Mouse (Mus musculus) hindbrain, postnatal 0 days (tissue): Measurements from ENCODE around the gene Git2. TPM values are rescaled to one million over a fixed set of nuclear protein-coding genes. Genes with fewer than 3 reads are reported as not detected.

Experiments
- ATAC-seq: fragments of 200-750 bp; cut with Nextera tagmentation; 2 replicates; pipeline ENCODE4 v1.8.0; 2017; ENCODE audit warnings: mild to moderate bottlenecking, moderate TSS enrichment, moderate library complexity
- DNase-seq: peaks from one replicate; pipeline ENCODE4 v3.0.0-alpha.2; 2015; ENCODE audit warnings: low spot score
- H3K27ac ChIP-seq: fragments of 300-500 bp; sonication (generic); 2 replicates; pipeline ENCODE4 v1.5.1; 2014; ENCODE audit warnings: mild to moderate bottlenecking
- H3K27me3 ChIP-seq: fragments of 300-500 bp; sonication (generic); 2 replicates; pipeline ENCODE4 v1.6.1; 2014; ENCODE audit warnings: low read length, mixed read lengths; ENCODE audit not compliant: insufficient read depth
- H3K36me3 ChIP-seq: fragments of 300-500 bp; sonication (generic); 2 replicates; pipeline ENCODE4 v1.6.1; 2014; ENCODE audit warnings: low read length, mixed read lengths; ENCODE audit not compliant: insufficient read depth
- H3K4me1 ChIP-seq: fragments of 300-500 bp; sonication (generic); 2 replicates; pipeline ENCODE4 v1.6.1; 2014; ENCODE audit warnings: antibody characterized with exemption, low read length, mixed read lengths; ENCODE audit not compliant: insufficient read depth
- H3K4me2 ChIP-seq: fragments of 300-500 bp; sonication (generic); 2 replicates; pipeline ENCODE4 v1.6.1; 2014; ENCODE audit warnings: low read depth, mild to moderate bottlenecking, low read length, moderate library complexity, mixed read lengths
- H3K4me3 ChIP-seq: fragments of 300-500 bp; sonication (generic); 2 replicates; pipeline ENCODE4 v1.5.1; 2014; ENCODE audit warnings: low read length
- H3K9ac ChIP-seq: fragments of 300-500 bp; sonication (generic); replicated peaks from 2 replicates; pipeline ENCODE4 v1.6.1; 2014; ENCODE audit warnings: mild to moderate bottlenecking, low read length, moderate library complexity, mixed read lengths
- H3K9me3 ChIP-seq: fragments of 300-500 bp; sonication (generic); 2 replicates; pipeline ENCODE4 v1.6.1; 2016; ENCODE audit warnings: low read length, mixed read lengths
- CTCF ChIP-seq: IDR thresholded peaks from 2 replicates; pipeline ENCODE4 v1.5.1; 2016; ENCODE audit warnings: antibody characterized with exemption, control low read depth, low read depth
- WGBS: fragments of 180-500 bp; shearing (Covaris S2); extraction: QIAGEN DNeasy Blood & Tissue Kit; methylation state at CpG from one replicate; pipeline ENCODE4 v1.1.7; 2014; 5-methylcytosine and 5-hydroxymethylcytosine counted together
- polyA plus RNA-seq: library from polyadenylated mRNA; unstranded; fragments of >200 nt; fragmentation: Nextera tagmentation; extraction: Ambion mirVana; gene quantifications from 2 replicates; pipeline ENCODE4 v1.2.1, GENCODE M21; 2015
- total RNA-seq: library from RNA; depleted of rRNA; stranded (reverse); fragments of >200 nt; gene quantifications from 2 replicates; pipeline ENCODE4 v1.2.3, GENCODE M21; 2014

Gene Git2
- total and polyA plus RNA-seq, 2 experiments from 2014 or later = 34.4 to 43.5 TPM

- no peak overlapping the region for H3K9ac ChIP-seq
- H3K4me3 ChIP-seq = no peak overlapping the region
- no peak for TF ChIP-seq CTCF
- no peaks in the 10 kb centered on the region for H3K4me1 ChIP-seq
- WGBS = 66% methylated on average over 13 of the region's 13 CpGs
- no peaks in the 10 kb centered on the region for H3K9me3 ChIP-seq
- no peaks in the 10 kb centered on the region for H3K27me3 ChIP-seq
- H3K4me2 ChIP-seq = no peak overlapping the region
- ATAC-seq (no peak), DNase-seq (peak; percentile 16)
- H3K27ac ChIP-seq = peak overlapping the region; percentile 17; the same call in 1 of the 2 replicates
- H3K36me3 ChIP-seq = peaks cover 40% of the 10 kb centered on the region
Measured at GRCm38 (mm10) chr5:114718483-114718882, 56.8 kb downstream of the Git2 start.

- peak overlapping the region; percentile 17; the same call in 1 of the 2 replicates for H3K27ac ChIP-seq
- H3K9me3 ChIP-seq = no peaks in the 10 kb centered on the region
- H3K4me1 ChIP-seq = no peaks in the 10 kb centered on the region
- H3K9ac ChIP-seq = no peak overlapping the region
- no peak overlapping the region for H3K4me3 ChIP-seq
- H3K4me2 ChIP-seq = no peak overlapping the region
- DNase-seq (no peak), ATAC-seq (no peak)
- H3K36me3 ChIP-seq = peaks cover 45% of the 10 kb centered on the region
- no peak for TF ChIP-seq CTCF
- no peaks in the 10 kb centered on the region for H3K27me3 ChIP-seq
- 86% methylated on average over 8 of the region's 8 CpGs for WGBS
Measured at GRCm38 (mm10) chr5:114717937-114718336, 57.4 kb downstream of the Git2 start.

DNA sequence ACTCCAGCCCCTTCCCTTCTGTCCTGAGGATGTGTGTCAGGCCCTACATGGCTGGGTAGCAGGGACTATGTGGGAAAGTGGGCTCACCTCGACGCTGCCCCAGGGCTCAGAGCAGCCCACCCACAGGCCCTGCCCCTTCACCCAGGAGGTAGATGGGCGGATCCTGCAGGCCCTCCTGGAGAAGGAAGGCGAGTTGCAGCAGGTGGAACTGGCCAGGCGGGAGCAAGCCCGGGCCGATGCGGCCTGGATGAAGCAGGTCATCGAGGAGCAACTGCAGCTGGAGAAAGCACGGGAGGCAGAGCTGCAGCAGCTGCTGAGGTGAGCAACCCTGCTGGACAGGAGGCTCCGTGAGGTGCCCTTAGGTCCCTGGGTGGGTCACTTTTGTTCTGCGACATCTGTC is 58.0 kb downstream of the Git2 start:
- H3K27me3 ChIP-seq = no peaks in the 10 kb centered on the region
- no peak for TF ChIP-seq CTCF
- H3K36me3 ChIP-seq = peaks cover 47% of the 10 kb centered on the region
- no peak for ATAC-seq
- DNase-seq = no peak
- no peak overlapping the region for H3K9ac ChIP-seq
- H3K9me3 ChIP-seq = no peaks in the 10 kb centered on the region
- H3K4me1 ChIP-seq = no peaks in the 10 kb centered on the region
- H3K4me3 ChIP-seq = no peak overlapping the region
- WGBS = 89% methylated on average over 12 of the region's 12 CpGs
- H3K27ac ChIP-seq = no peak overlapping the region
- no peak overlapping the region for H3K4me2 ChIP-seq

DNA sequence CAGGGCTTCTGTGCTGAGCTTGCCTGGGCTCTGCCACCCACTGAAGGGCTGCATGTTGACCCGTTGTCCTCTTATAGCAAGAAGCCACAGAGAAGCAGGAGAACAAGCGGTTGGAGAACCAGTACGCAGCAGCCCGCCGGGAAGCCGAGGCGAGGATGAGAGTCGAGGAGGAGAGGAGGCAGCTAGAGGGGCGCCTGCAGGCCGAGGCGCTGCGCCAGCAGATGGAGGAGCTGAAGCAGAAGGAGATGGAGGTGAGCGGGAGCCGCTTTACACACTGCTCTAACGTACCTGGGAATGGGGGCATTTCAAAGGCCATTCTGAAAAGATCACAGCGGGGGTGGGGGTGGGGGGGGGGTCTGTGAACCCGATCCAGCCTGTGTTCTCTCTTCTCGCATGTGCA is 60.8 kb downstream of the Git2 start:
- no peak for TF ChIP-seq CTCF
- WGBS = 87% methylated on average over 18 of the region's 18 CpGs
- H3K36me3 ChIP-seq = peaks cover 44% of the 10 kb centered on the region
- no peaks in the 10 kb centered on the region for H3K9me3 ChIP-seq
- H3K27ac ChIP-seq = no peak overlapping the region
- no peak for ATAC-seq
- H3K27me3 ChIP-seq = no peaks in the 10 kb centered on the region
- no peak overlapping the region for H3K4me2 ChIP-seq
- no peak for DNase-seq
- no peaks in the 10 kb centered on the region for H3K4me1 ChIP-seq
- no peak overlapping the region for H3K9ac ChIP-seq
- no peak overlapping the region for H3K4me3 ChIP-seq

- H3K4me2 ChIP-seq = no peak overlapping the region
- H3K9me3 ChIP-seq = no peaks in the 10 kb centered on the region
- DNase-seq (no peak), ATAC-seq (no peak)
- no peak for TF ChIP-seq CTCF
- H3K27ac ChIP-seq = no peak overlapping the region
- WGBS = 90% methylated on average over 21 of the region's 21 CpGs
- H3K27me3 ChIP-seq = no peaks in the 10 kb centered on the region
- H3K9ac ChIP-seq = no peak overlapping the region
- H3K4me3 ChIP-seq = no peak overlapping the region
- H3K4me1 ChIP-seq = peaks cover 7% of the 10 kb centered on the region; the same call in 1 of the 2 replicates
- H3K36me3 ChIP-seq = peaks cover 23% of the 10 kb centered on the region; the same call in 1 of the 2 replicates
Measured at GRCm38 (mm10) chr5:114709357-114709756, 66.0 kb downstream of the Git2 start.

- Histone ChIP-seq H3K4me1 (peaks cover 7% of the 10 kb centered on the region; the same call in 1 of the 2 replicates), H3K27ac (no peak overlapping the region), H3K9ac (peak overlapping the region; percentile 61; the same call in 1 of the 2 replicates), H3K4me3 (peak overlapping the region; percentile 77), H3K9me3 (no peaks in the 10 kb centered on the region), H3K27me3 (no peaks in the 10 kb centered on the region), H3K36me3 (peaks cover 18% of the 10 kb centered on the region; the same call in 1 of the 2 replicates), H3K4me2 (peak overlapping the region; percentile 83)
- DNase-seq (no peak), ATAC-seq (peak; percentile 19; the same call in 1 of the 2 replicates)
- WGBS = 40% methylated on average over 15 of the region's 15 CpGs
- no peak for TF ChIP-seq CTCF
Measured at GRCm38 (mm10) chr5:114708491-114708890, 66.8 kb downstream of the Git2 start.

- peaks cover 12% of the 10 kb centered on the region; the same call in 1 of the 2 replicates for H3K36me3 ChIP-seq
- no peak within 1 kb of the TSS for H3K27ac ChIP-seq
- peak; percentile 87 for ATAC-seq
- peak within 1 kb of the TSS; percentile 83 for H3K4me2 ChIP-seq
- H3K9ac ChIP-seq = peak within 1 kb of the TSS; percentile 61
- H3K4me3 ChIP-seq = peak within 1 kb of the TSS; percentile 77
- no peaks in the 10 kb centered on the region for H3K9me3 ChIP-seq
- peak; percentile 88 for TF ChIP-seq CTCF
- WGBS = 3% methylated on average over 49 of the region's 49 CpGs
- no peaks in the 10 kb centered on the region for H3K27me3 ChIP-seq
- H3K4me1 ChIP-seq = peaks cover 7% of the 10 kb centered on the region; the same call in 1 of the 2 replicates
- DNase-seq = peak; percentile 97
Measured at GRCm38 (mm10) chr5:114707265-114708068, 67.8 kb downstream of the Git2 start, which contains the start of gene Tchp. Gene Tchp (plus strand): TSS chr5:114707760.
